Mouse (Mus musculus) embryonic facial prominence, embryonic 15.5 days (tissue): ENCODE data around the gene Limk2. TPM values are rescaled to one million over a fixed set of nuclear protein-coding genes. Genes with fewer than 3 reads are reported as not detected.

Experiments used
- ATAC-seq: fragments of 200-750 bp; cut with Nextera tagmentation; 2 replicates; pipeline ENCODE4 v1.8.0; 2017; ENCODE audit warnings: low read depth, moderate TSS enrichment; ENCODE audit not compliant: insufficient number of reproducible peaks, low FRiP score, low TSS enrichment
- H3K27ac ChIP-seq: fragments of 300-500 bp; sonication (generic); replicated peaks from 2 replicates; pipeline ENCODE4 v1.5.1; 2015; ENCODE audit warnings: mild to moderate bottlenecking, inconsistent platforms
- H3K27me3 ChIP-seq: fragments of 300-500 bp; sonication (generic); 2 replicates; pipeline ENCODE4 v1.6.1; 2015; ENCODE audit warnings: inconsistent platforms
- H3K36me3 ChIP-seq: fragments of 300-500 bp; sonication (generic); 2 replicates; pipeline ENCODE4 v1.6.1; 2015; ENCODE audit warnings: mild to moderate bottlenecking, inconsistent platforms
- H3K4me1 ChIP-seq: fragments of 300-500 bp; sonication (generic); 2 replicates; pipeline ENCODE4 v1.6.1; 2015; ENCODE audit warnings: inconsistent platforms
- H3K4me2 ChIP-seq: fragments of 300-500 bp; sonication (generic); replicated peaks from 2 replicates; pipeline ENCODE4 v1.6.1; 2015; ENCODE audit warnings: mild to moderate bottlenecking, inconsistent platforms
- H3K4me3 ChIP-seq: fragments of 300-500 bp; sonication (generic); replicated peaks from 2 replicates; pipeline ENCODE4 v1.5.1; 2015; ENCODE audit warnings: mild to moderate bottlenecking, inconsistent platforms
- H3K9ac ChIP-seq: fragments of 300-500 bp; sonication (generic); 2 replicates; pipeline ENCODE4 v1.6.1; 2015; ENCODE audit warnings: inconsistent platforms
- H3K9me3 ChIP-seq: fragments of 300-500 bp; sonication (generic); replicated peaks from 2 replicates; pipeline ENCODE4 v1.6.1; 2016; ENCODE audit warnings: inconsistent platforms
- WGBS: fragments of 180-500 bp; shearing (Covaris S2); methylation state at CpG from one replicate; pipeline ENCODE4 v1.1.7; 2015; 5-methylcytosine and 5-hydroxymethylcytosine counted together
- polyA plus RNA-seq: library from polyadenylated mRNA; unstranded; fragments of >200 nt; fragmentation: Nextera tagmentation; extraction: Ambion mirVana; gene quantifications from 2 replicates; pipeline ENCODE4 v1.2.1, GENCODE M21; 2015

The Limk2 gene
- polyA plus RNA-seq, 1 experiment from 2014 or later = 103 TPM

- WGBS = 82% methylated on average over 3 of the region's 3 CpGs
- Histone ChIP-seq H3K27ac (no peak overlapping the region), H3K4me2 (no peak overlapping the region), H3K36me3 (peaks cover 17% of the 10 kb centered on the region), H3K27me3 (no peaks in the 10 kb centered on the region), H3K9me3 (no peaks in the 10 kb centered on the region), H3K4me3 (no peak overlapping the region), H3K9ac (no peak overlapping the region), H3K4me1 (peaks cover 14% of the 10 kb centered on the region)
- ATAC-seq = no peak
Observed at GRCm38 (mm10) chr11:3412111-3412510, 3.1 kb upstream of the Limk2 start.

- whole genome bisulfite sequencing = 5% methylated on average over 34 of the region's 34 CpGs
- Histone ChIP-seq H3K27ac (peak overlapping the region; percentile 58; the same call in 1 of the 2 replicates), H3K36me3 (no peaks in the 10 kb centered on the region), H3K27me3 (no peaks in the 10 kb centered on the region), H3K4me1 (peaks cover 14% of the 10 kb centered on the region), H3K4me3 (peak overlapping the region; percentile 76), H3K9me3 (no peaks in the 10 kb centered on the region), H3K4me2 (peak overlapping the region; percentile 81), H3K9ac (peak overlapping the region; percentile 70)
- ATAC-seq = no peak; the same call in 1 of the 2 replicates
Observed at GRCm38 (mm10) chr11:3408131-3408996, 625 bp downstream of the Limk2 start.

GRCm38 (mm10) chr11:3404287-3405047, 4.5 kb downstream of the Limk2 start:
- no peak overlapping the region for H3K27ac ChIP-seq
- H3K4me2 ChIP-seq = no peak overlapping the region
- no peaks in the 10 kb centered on the region for H3K27me3 ChIP-seq
- H3K36me3 ChIP-seq = no peaks in the 10 kb centered on the region
- H3K4me3 ChIP-seq = no peak overlapping the region
- no peak overlapping the region for H3K9ac ChIP-seq
- H3K9me3 ChIP-seq = no peaks in the 10 kb centered on the region
- ATAC-seq = no peak
- WGBS = 84% methylated on average over 7 of the region's 7 CpGs
- H3K4me1 ChIP-seq = peaks cover 14% of the 10 kb centered on the region

GRCm38 (mm10) chr11:3403024-3403423, 6.0 kb downstream of the Limk2 start:
- H3K9ac ChIP-seq = no peak overlapping the region
- no peaks in the 10 kb centered on the region for H3K27me3 ChIP-seq
- H3K27ac ChIP-seq = no peak overlapping the region
- no peak overlapping the region for H3K4me2 ChIP-seq
- H3K36me3 ChIP-seq = no peaks in the 10 kb centered on the region
- ATAC-seq = no peak
- peaks cover 7% of the 10 kb centered on the region for H3K4me1 ChIP-seq
- WGBS = 87% methylated on average over 3 of the region's 3 CpGs
- H3K4me3 ChIP-seq = no peak overlapping the region
- H3K9me3 ChIP-seq = no peaks in the 10 kb centered on the region

- Histone ChIP-seq H3K4me1 (0 out of 2 replicates have a peak, but pooled peaks cover 4% of the 10 kb centered on the region), H3K9me3 (no peaks in the 10 kb centered on the region), H3K27ac (no peak overlapping the region), H3K36me3 (no peaks in the 10 kb centered on the region), H3K4me3 (no peak overlapping the region), H3K27me3 (no peaks in the 10 kb centered on the region), H3K9ac (no peak overlapping the region), H3K4me2 (no peak overlapping the region)
- ATAC-seq = no peak
- WGBS = 87% methylated on average over 1 of the region's 1 CpGs
Observed at GRCm38 (mm10) chr11:3398318-3398717, 10.7 kb downstream of the Limk2 start.

- 80% methylated on average over 8 of the region's 8 CpGs for WGBS
- H3K36me3 ChIP-seq = no peaks in the 10 kb centered on the region
- no peak overlapping the region for H3K4me2 ChIP-seq
- H3K4me3 ChIP-seq = no peak overlapping the region
- H3K27me3 ChIP-seq = no peaks in the 10 kb centered on the region
- H3K9ac ChIP-seq = no peak overlapping the region
- H3K4me1 ChIP-seq = 0 out of 2 replicates have a peak, but pooled peaks cover 4% of the 10 kb centered on the region
- H3K9me3 ChIP-seq = no peaks in the 10 kb centered on the region
- no peak overlapping the region for H3K27ac ChIP-seq
- ATAC-seq = no peak
Observed at GRCm38 (mm10) chr11:3396562-3396961, 12.4 kb downstream of the Limk2 start.

- Histone ChIP-seq H3K27me3 (no peaks in the 10 kb centered on the region), H3K36me3 (no peaks in the 10 kb centered on the region), H3K4me3 (no peak overlapping the region), H3K4me2 (no peak overlapping the region), H3K9ac (no peak overlapping the region), H3K4me1 (0 out of 2 replicates have a peak, but pooled peaks cover 4% of the 10 kb centered on the region), H3K27ac (no peak overlapping the region), H3K9me3 (no peaks in the 10 kb centered on the region)
- 83% methylated on average over 3 of the region's 3 CpGs for WGBS
- ATAC-seq = no peak
Observed at GRCm38 (mm10) chr11:3396091-3396490, 12.9 kb downstream of the Limk2 start.

GRCm38 (mm10) chr11:3394520-3394919, 14.5 kb downstream of the Limk2 start:
- no peaks in the 10 kb centered on the region for H3K27me3 ChIP-seq
- ATAC-seq = no peak
- WGBS = 31% methylated on average over 5 of the region's 5 CpGs
- no peak overlapping the region for H3K9ac ChIP-seq
- no peaks in the 10 kb centered on the region for H3K9me3 ChIP-seq
- H3K4me3 ChIP-seq = no peak overlapping the region
- no peaks in the 10 kb centered on the region for H3K36me3 ChIP-seq
- H3K27ac ChIP-seq = no peak overlapping the region; the same call in 1 of the 2 replicates
- H3K4me1 ChIP-seq = 0 out of 2 replicates have a peak, but pooled peaks cover 4% of the 10 kb centered on the region
- no peak overlapping the region for H3K4me2 ChIP-seq

- no peak for ATAC-seq
- Histone ChIP-seq H3K27ac (peak overlapping the region; percentile 17; the same call in 1 of the 2 replicates), H3K4me1 (0 out of 2 replicates have a peak, but pooled peaks cover 4% of the 10 kb centered on the region), H3K4me2 (no peak overlapping the region), H3K4me3 (no peak overlapping the region), H3K36me3 (no peaks in the 10 kb centered on the region), H3K9me3 (no peaks in the 10 kb centered on the region), H3K9ac (no peak overlapping the region), H3K27me3 (no peaks in the 10 kb centered on the region)
- WGBS = 79% methylated on average over 8 of the region's 8 CpGs
Observed at GRCm38 (mm10) chr11:3392526-3392925, 16.5 kb downstream of the Limk2 start.

- no peak overlapping the region for H3K4me2 ChIP-seq
- H3K9me3 ChIP-seq = no peaks in the 10 kb centered on the region
- no peak overlapping the region for H3K4me3 ChIP-seq
- H3K27me3 ChIP-seq = no peaks in the 10 kb centered on the region
- 77% methylated on average over 5 of the region's 5 CpGs for WGBS
- H3K36me3 ChIP-seq = no peaks in the 10 kb centered on the region
- no peak for ATAC-seq
- H3K9ac ChIP-seq = no peak overlapping the region
- no peak overlapping the region for H3K27ac ChIP-seq
- H3K4me1 ChIP-seq = 0 out of 2 replicates have a peak, but pooled peaks cover 4% of the 10 kb centered on the region
Observed at GRCm38 (mm10) chr11:3390789-3391188, 18.2 kb downstream of the Limk2 start.

- no peaks in the 10 kb centered on the region for H3K36me3 ChIP-seq
- H3K4me1 ChIP-seq = 0 out of 2 replicates have a peak, but pooled peaks cover 4% of the 10 kb centered on the region
- no peaks in the 10 kb centered on the region for H3K9me3 ChIP-seq
- H3K9ac ChIP-seq = no peak overlapping the region
- H3K27me3 ChIP-seq = no peaks in the 10 kb centered on the region
- WGBS = 59% methylated on average over 5 of the region's 5 CpGs
- no peak overlapping the region for H3K4me2 ChIP-seq
- H3K4me3 ChIP-seq = no peak overlapping the region
- ATAC-seq = no peak
- H3K27ac ChIP-seq = no peak overlapping the region
Observed at GRCm38 (mm10) chr11:3389996-3390395, 19.0 kb downstream of the Limk2 start.
